Mouse (Mus musculus) cerebellum, postnatal 10 days (tissue): ENCODE measurements around the gene Kif26a.

ENCODE experiments used
- DNase-seq, 2 experiments: peaks; one replicate each; pipeline ENCODE4 v3.0.0; 2021; ENCODE audit warnings: mixed read lengths in 2 of 2

Gene Kif26a

DNA sequence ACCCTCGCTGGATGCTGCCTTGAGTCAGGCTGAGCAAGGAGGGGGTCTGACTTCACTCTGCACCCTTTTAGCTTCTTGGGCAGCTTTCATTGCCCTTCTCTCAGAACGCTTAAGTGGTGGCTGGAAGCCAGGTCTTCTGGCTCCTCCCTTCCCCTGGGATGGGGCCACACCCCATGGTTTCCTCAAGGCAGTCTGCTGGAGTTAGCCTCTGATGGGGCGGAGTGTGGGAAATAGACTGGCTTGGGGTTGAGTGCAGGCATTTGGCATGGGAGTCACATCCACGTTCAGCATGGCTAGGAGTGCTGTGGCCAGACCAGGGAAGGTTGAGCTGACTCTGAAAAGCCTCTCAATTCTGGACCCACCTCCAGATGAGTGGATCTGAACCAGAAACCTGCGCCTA lies 23.2 kb downstream of the Kif26a start:
- no peak for DNase-seq

- no peak for DNase-seq
These were observed 24.9 kb downstream of the Kif26a start for GRCm38 (mm10) chr12:112170671-112171574.

GRCm38 (mm10) chr12:112171657-112172056 lies 25.6 kb downstream of the Kif26a start:
- DNase-seq: no peak

GRCm38 (mm10) chr12:112172214-112172613 lies 26.2 kb downstream of the Kif26a start:
- no peak for DNase-seq

DNA sequence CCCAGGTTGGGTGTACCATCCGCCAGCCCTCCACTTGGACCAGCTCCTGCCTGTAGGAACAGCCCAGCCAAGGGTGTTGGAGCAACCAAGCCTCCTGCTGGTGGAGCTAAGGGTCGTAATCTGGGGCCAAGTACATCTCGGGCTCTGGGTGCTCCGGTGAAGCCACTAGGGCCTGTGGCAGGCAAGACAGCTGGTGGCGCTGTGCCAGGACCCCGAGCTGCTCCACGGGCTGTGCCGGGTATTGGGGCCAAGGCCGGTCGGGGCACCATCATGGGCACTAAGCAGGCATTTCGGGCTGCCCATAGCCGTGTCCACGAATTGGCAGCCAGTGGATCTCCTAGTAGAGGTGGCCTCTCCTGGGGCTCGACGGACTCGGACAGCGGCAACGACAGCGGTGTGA lies 31.7 kb downstream of the Kif26a start:
- peak; percentile 48 to 56 for DNase-seq

GRCm38 (mm10) chr12:112179687-112180086 lies 33.7 kb downstream of the Kif26a start:
- no peak for DNase-seq

GRCm38 (mm10) chr12:112181921-112182608 lies 36.1 kb downstream of the Kif26a start:
- DNase-seq: no peak

- peak; percentile 63 to 72 for DNase-seq
These were observed 36.6 kb downstream of the Kif26a start for GRCm38 (mm10) chr12:112182609-112182955.

DNA sequence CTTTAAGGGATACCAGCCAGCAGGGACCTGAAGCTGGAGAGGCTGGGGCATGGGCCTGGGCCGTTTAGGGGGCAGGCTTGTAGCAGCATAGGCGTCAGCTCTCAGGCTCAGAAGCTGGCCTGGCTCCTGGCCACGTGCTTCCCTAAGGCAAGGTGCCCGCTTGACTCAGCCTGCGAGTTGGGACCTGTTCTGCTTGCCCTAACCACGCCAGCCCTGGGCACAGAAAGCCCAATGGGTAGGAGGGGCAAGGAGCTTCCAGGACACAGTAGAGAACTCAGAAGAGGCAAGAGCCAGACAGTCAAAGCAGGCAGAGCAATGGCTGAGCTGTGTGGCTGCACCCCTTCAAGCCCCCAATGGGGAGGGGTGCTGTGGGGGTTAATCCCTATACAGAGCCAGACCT lies 37.7 kb downstream of the Kif26a start:
- peak; percentile 48 to 62 for DNase-seq

DNA sequence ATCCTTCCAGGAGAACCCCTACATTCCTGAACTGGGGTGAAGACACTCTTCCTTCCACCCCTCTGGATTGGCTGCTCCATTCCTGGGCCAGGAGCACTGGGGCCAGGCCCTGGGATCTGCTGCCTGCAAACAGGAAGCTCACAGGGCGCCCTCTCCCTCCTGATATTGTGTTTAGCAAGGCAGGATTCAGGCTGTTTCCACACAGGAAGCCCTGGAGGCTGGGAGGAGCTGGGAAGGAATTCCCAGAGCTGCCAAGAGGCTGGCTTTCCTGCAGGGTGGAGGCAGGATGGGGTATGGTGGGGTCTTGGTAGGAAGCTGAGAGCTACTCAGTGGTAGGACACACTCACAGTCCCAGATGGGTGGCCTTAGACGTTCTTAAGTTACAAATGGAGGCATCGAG lies 38.4 kb downstream of the Kif26a start:
- DNase-seq: peak in 1 of 2 experiments; percentile 9

- DNase-seq: peak in 1 of 2 experiments; percentile 11
These were observed 40.9 kb downstream of the Kif26a start for GRCm38 (mm10) chr12:112186899-112187298.

GRCm38 (mm10) chr12:112191753-112192152 lies 45.7 kb downstream of the Kif26a start:
- DNase-seq: no peak

- no peak for DNase-seq
These were observed 49.0 kb downstream of the Kif26a start for GRCm38 (mm10) chr12:112195019-112195418.

DNA sequence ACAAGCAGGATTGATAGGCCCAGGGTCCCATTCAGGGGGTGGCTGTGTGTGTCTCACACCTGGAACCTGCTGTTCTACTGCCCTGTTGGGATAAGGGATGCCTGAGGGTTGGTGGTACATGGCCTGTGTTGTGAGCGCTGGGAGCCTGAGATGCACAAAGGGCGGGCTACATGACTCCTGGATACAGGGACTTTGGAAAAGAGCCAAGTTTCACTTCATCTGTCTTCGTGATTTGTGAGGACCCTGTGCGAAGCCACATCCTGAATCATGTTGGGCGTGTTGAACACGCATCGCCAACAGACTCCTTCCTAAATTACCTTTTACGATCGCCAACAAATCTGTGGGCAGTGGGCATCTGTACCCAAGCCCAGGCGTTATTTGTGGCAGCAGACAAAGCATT lies 50.6 kb downstream of the Kif26a start:
- DNase-seq: no peak

GRCm38 (mm10) chr12:112199363-112199762 lies 53.4 kb downstream of the Kif26a start:
- no peak for DNase-seq

GRCm38 (mm10) chr12:112200045-112200444 lies 54.0 kb downstream of the Kif26a start:
- no peak for DNase-seq

DNA sequence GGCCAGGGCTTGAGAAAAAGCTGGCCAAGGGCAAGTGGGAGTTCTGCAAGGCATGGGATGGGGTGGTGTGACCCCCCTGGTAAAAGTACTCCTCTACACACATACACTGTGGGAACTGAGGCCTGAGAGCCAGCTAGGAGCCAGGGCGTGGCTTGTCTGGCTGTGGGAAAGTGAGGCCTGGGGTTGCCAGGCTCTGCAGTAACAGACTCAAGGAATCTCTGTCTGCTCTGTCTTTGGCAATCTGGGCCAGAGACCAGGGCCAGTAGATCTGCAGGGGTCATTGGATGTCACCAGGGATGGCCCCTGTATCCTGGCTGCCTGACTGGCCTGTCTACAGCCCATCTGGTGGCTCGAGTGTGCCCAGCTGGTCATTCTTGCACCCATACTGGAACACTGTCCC lies 61.2 kb downstream of the Kif26a start:
- DNase-seq: peak; percentile 34 to 59

DNA sequence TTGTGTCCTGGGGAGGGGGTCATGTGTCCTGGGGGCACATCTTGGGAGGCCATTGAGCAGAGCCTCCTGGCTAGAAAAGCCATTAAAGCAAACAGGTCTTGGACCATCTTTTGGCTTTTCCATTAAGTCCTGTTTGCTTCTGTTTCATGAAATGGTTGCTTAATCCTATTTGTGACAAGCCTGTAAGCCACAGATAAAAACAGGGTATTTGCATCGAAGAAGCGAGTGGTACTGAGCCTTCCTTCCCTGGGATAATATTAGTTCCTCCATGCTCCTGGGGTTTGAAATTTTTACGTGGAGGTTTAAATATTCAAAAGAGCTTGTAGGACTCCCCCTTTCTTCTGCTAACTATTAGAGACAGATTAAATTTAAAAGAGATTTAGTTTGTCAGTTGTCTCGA lies 61.7 kb downstream of the Kif26a start:
- no peak for DNase-seq

- DNase-seq: peak; percentile 49 to 67
These were observed 64.6 kb downstream of the Kif26a start for GRCm38 (mm10) chr12:112210622-112211021.

GRCm38 (mm10) chr12:112214441-112214857 lies 68.4 kb downstream of the Kif26a start:
- peak in 1 of 2 experiments; percentile 34 for DNase-seq

- no peak for DNase-seq
These were observed 69.5 kb downstream of the Kif26a start for GRCm38 (mm10) chr12:112215545-112215944.

DNA sequence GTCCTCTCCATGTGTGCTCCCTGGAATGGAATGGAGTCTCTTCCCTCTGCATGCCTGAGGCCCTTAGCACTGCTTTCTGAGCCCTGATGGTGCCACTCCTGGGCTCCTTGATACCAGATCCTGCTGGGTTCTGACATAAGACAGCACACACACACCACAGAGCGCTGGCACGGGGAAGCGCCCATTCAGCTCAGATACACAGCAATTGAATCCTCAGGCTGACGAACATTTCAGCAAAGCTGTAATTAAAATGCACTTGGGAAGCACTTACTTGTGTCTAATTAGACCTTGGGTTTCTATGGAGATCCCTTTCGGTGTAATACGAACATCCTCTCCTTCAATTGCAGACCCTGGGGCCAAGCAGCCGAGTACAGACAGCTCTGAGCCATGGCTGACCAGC lies 71.0 kb downstream of the Kif26a start:
- no peak for DNase-seq

DNA sequence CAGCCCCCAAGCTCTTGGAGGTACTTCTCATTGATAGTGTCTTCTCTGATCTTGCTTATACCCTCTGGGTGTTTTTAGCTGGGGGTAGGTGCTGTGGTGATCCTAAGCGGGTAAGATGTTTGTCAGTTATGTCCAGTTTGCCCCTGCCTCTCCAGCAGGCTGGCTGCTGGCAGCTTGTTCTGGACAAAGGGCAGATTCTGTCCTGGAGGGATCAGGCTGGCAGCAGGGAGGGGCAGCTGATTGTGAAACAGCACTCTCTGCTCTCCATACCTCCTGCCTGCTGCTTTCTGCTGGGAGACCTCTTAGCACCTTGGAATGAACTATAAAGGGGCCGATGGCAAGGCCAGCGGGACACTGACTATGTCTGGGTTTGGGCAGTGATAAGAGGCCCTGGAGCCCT lies 71.7 kb downstream of the Kif26a start:
- no peak for DNase-seq

GRCm38 (mm10) chr12:112221290-112221689 lies 75.3 kb downstream of the Kif26a start:
- DNase-seq: no peak
